Mouse (Mus musculus): ENCODE data around the gene Susd4. TPM values are rescaled to one million over a fixed set of nuclear protein-coding genes. Genes with fewer than 3 reads are reported as not detected.

Gene Susd4
- polyA plus RNA-seq, 1 experiment from 2014 or later: 5.8 TPM

GRCm38 (mm10) chr1:182802891-182803290 lies 39.2 kb downstream of the Susd4 start:
- Histone ChIP-seq H3K4me3 (ENCODE audit: control insufficient read depth in 1 of 2, insufficient read depth in 1 of 2, low read depth in 1 of 2, low read length in 2 of 2) (no peak overlapping the region), H3K27ac (replicated peaks in 1 of 2; ENCODE audit: control insufficient read depth in 1 of 2, insufficient read depth in 1 of 2, low read depth in 2 of 2, low read length in 2 of 2) (no peak overlapping the region), H3K36me3 (ENCODE audit: control insufficient read depth, insufficient read depth, low read length) (no peaks in the 10 kb centered on the region), H3K27me3 (ENCODE audit: control insufficient read depth, insufficient read depth, low read length) (no peaks in the 10 kb centered on the region), H3K4me1 (ENCODE audit: control insufficient read depth in 2 of 2, insufficient read depth in 2 of 2, low read length in 2 of 2) (peaks cover 0 to 4% of the 10 kb centered on the region in 2 experiments; a peak in 2 of 4 replicates), H3K9ac (ENCODE audit: low read length) (no peak overlapping the region), H3K9me3 (ENCODE audit: control insufficient read depth, low read length) (no peaks in the 10 kb centered on the region), H3K4me2 (ENCODE audit: low read length) (no peak overlapping the region)
- no peak for ATAC-seq (ENCODE audit: insufficient number of reproducible peaks, insufficient read depth, low FRiP score, low read depth)
- WGBS: 77% methylated on average over 15 of the region's 15 CpGs

GRCm38 (mm10) chr1:182813991-182814390 lies 50.3 kb downstream of the Susd4 start:
- Histone ChIP-seq H3K4me2 (ENCODE audit: low read length) (no peak overlapping the region), H3K9ac (ENCODE audit: low read length) (no peak overlapping the region), H3K27ac (replicated peaks in 1 of 2; ENCODE audit: control insufficient read depth in 1 of 2, insufficient read depth in 1 of 2, low read depth in 2 of 2, low read length in 2 of 2) (no peak overlapping the region), H3K4me1 (ENCODE audit: control insufficient read depth in 2 of 2, insufficient read depth in 2 of 2, low read length in 2 of 2) (peaks cover 21 to 28% of the 10 kb centered on the region in 2 experiments), H3K9me3 (ENCODE audit: control insufficient read depth, low read length) (peaks cover 12% of the 10 kb centered on the region; the same call in 1 of the 2 replicates), H3K27me3 (ENCODE audit: control insufficient read depth, insufficient read depth, low read length) (no peaks in the 10 kb centered on the region), H3K36me3 (ENCODE audit: control insufficient read depth, insufficient read depth, low read length) (no peaks in the 10 kb centered on the region), H3K4me3 (ENCODE audit: control insufficient read depth in 1 of 2, insufficient read depth in 1 of 2, low read depth in 1 of 2, low read length in 2 of 2) (no peak overlapping the region)
- WGBS: 48% methylated on average over 7 of the region's 7 CpGs
- ATAC-seq (ENCODE audit: insufficient number of reproducible peaks, insufficient read depth, low FRiP score, low read depth): no peak

- H3K4me3 ChIP-seq (ENCODE audit: control insufficient read depth in 1 of 2, insufficient read depth in 1 of 2, low read depth in 1 of 2, low read length in 2 of 2): no peak overlapping the region
- ATAC-seq (ENCODE audit: insufficient number of reproducible peaks, insufficient read depth, low FRiP score, low read depth): no peak
- no peaks in the 10 kb centered on the region for H3K36me3 ChIP-seq (ENCODE audit: control insufficient read depth, insufficient read depth, low read length)
- peaks cover 24 to 32% of the 10 kb centered on the region in 2 experiments for H3K4me1 ChIP-seq (ENCODE audit: control insufficient read depth in 2 of 2, insufficient read depth in 2 of 2, low read length in 2 of 2)
- no peaks in the 10 kb centered on the region for H3K27me3 ChIP-seq (ENCODE audit: control insufficient read depth, insufficient read depth, low read length)
- H3K4me2 ChIP-seq (ENCODE audit: low read length): no peak overlapping the region
- peaks cover 12% of the 10 kb centered on the region; the same call in 1 of the 2 replicates for H3K9me3 ChIP-seq (ENCODE audit: control insufficient read depth, low read length)
- WGBS: 82% methylated on average over 6 of the region's 6 CpGs
- no peak overlapping the region for H3K9ac ChIP-seq (ENCODE audit: low read length)
- H3K27ac ChIP-seq (replicated peaks in 1 of 2; ENCODE audit: control insufficient read depth in 1 of 2, insufficient read depth in 1 of 2, low read depth in 2 of 2, low read length in 2 of 2): no peak overlapping the region
Observed at GRCm38 (mm10) chr1:182814566-182814965, 50.9 kb downstream of the Susd4 start.

GRCm38 (mm10) chr1:182817106-182817505 lies 53.4 kb downstream of the Susd4 start:
- Histone ChIP-seq H3K4me2 (ENCODE audit: low read length) (peak overlapping the region; percentile 38), H3K4me1 (ENCODE audit: control insufficient read depth in 2 of 2, insufficient read depth in 2 of 2, low read length in 2 of 2) (peaks cover 24 to 32% of the 10 kb centered on the region in 2 experiments), H3K4me3 (ENCODE audit: control insufficient read depth in 1 of 2, insufficient read depth in 1 of 2, low read depth in 1 of 2, low read length in 2 of 2) (no peak overlapping the region), H3K27me3 (ENCODE audit: control insufficient read depth, insufficient read depth, low read length) (no peaks in the 10 kb centered on the region), H3K36me3 (ENCODE audit: control insufficient read depth, insufficient read depth, low read length) (no peaks in the 10 kb centered on the region), H3K9me3 (ENCODE audit: control insufficient read depth, low read length) (peaks cover 6% of the 10 kb centered on the region; the same call in 1 of the 2 replicates), H3K9ac (ENCODE audit: low read length) (no peak overlapping the region), H3K27ac (replicated peaks in 1 of 2; ENCODE audit: control insufficient read depth in 1 of 2, insufficient read depth in 1 of 2, low read depth in 2 of 2, low read length in 2 of 2) (0 out of 4 replicates have a peak overlapping the region, but pooled peaks of 1 of the 2 experiments have one; percentile 10)
- ATAC-seq (ENCODE audit: insufficient number of reproducible peaks, insufficient read depth, low FRiP score, low read depth): no peak
- 38% methylated on average over 5 of the region's 5 CpGs for WGBS

- 11% methylated on average over 6 of the region's 6 CpGs for WGBS
- 0 out of 2 replicates have a peak, but pooled peaks have one; percentile 34 for ATAC-seq (ENCODE audit: insufficient number of reproducible peaks, insufficient read depth, low FRiP score, low read depth)
- 0 out of 4 replicates have a peak overlapping the region, but pooled peaks of 1 of the 2 experiments have one; percentile 10 for H3K27ac ChIP-seq (replicated peaks in 1 of 2; ENCODE audit: control insufficient read depth in 1 of 2, insufficient read depth in 1 of 2, low read depth in 2 of 2, low read length in 2 of 2)
- H3K4me1 ChIP-seq (ENCODE audit: control insufficient read depth in 2 of 2, insufficient read depth in 2 of 2, low read length in 2 of 2): peaks cover 24 to 32% of the 10 kb centered on the region in 2 experiments
- no peak overlapping the region for H3K4me3 ChIP-seq (ENCODE audit: control insufficient read depth in 1 of 2, insufficient read depth in 1 of 2, low read depth in 1 of 2, low read length in 2 of 2)
- no peak overlapping the region for H3K9ac ChIP-seq (ENCODE audit: low read length)
- H3K9me3 ChIP-seq (ENCODE audit: control insufficient read depth, low read length): peaks cover under 1% of the 10 kb centered on the region; the same call in 1 of the 2 replicates
- H3K27me3 ChIP-seq (ENCODE audit: control insufficient read depth, insufficient read depth, low read length): no peaks in the 10 kb centered on the region
- peak overlapping the region; percentile 38 for H3K4me2 ChIP-seq (ENCODE audit: low read length)
- no peaks in the 10 kb centered on the region for H3K36me3 ChIP-seq (ENCODE audit: control insufficient read depth, insufficient read depth, low read length)
Observed at GRCm38 (mm10) chr1:182817624-182818023, 54.0 kb downstream of the Susd4 start.

GRCm38 (mm10) chr1:182818931-182819330 lies 55.3 kb downstream of the Susd4 start:
- H3K27ac ChIP-seq (replicated peaks in 1 of 2; ENCODE audit: control insufficient read depth in 1 of 2, insufficient read depth in 1 of 2, low read depth in 2 of 2, low read length in 2 of 2): no peak overlapping the region
- H3K4me2 ChIP-seq (ENCODE audit: low read length): 0 out of 2 replicates have a peak overlapping the region, but pooled peaks have one; percentile 16
- no peak overlapping the region for H3K9ac ChIP-seq (ENCODE audit: low read length)
- ATAC-seq (ENCODE audit: insufficient number of reproducible peaks, insufficient read depth, low FRiP score, low read depth): no peak
- 15% methylated on average over 10 of the region's 10 CpGs for WGBS
- H3K9me3 ChIP-seq (ENCODE audit: control insufficient read depth, low read length): no peaks in the 10 kb centered on the region
- H3K36me3 ChIP-seq (ENCODE audit: control insufficient read depth, insufficient read depth, low read length): no peaks in the 10 kb centered on the region
- H3K27me3 ChIP-seq (ENCODE audit: control insufficient read depth, insufficient read depth, low read length): no peaks in the 10 kb centered on the region
- peaks cover 20 to 29% of the 10 kb centered on the region in 2 experiments for H3K4me1 ChIP-seq (ENCODE audit: control insufficient read depth in 2 of 2, insufficient read depth in 2 of 2, low read length in 2 of 2)
- H3K4me3 ChIP-seq (ENCODE audit: control insufficient read depth in 1 of 2, insufficient read depth in 1 of 2, low read depth in 1 of 2, low read length in 2 of 2): no peak overlapping the region

GRCm38 (mm10) chr1:182822729-182823128 lies 59.1 kb downstream of the Susd4 start:
- H3K9me3 ChIP-seq (ENCODE audit: control insufficient read depth, low read length): no peaks in the 10 kb centered on the region
- no peak overlapping the region for H3K9ac ChIP-seq (ENCODE audit: low read length)
- H3K27me3 ChIP-seq (ENCODE audit: control insufficient read depth, insufficient read depth, low read length): no peaks in the 10 kb centered on the region
- H3K27ac ChIP-seq (replicated peaks in 1 of 2; ENCODE audit: control insufficient read depth in 1 of 2, insufficient read depth in 1 of 2, low read depth in 2 of 2, low read length in 2 of 2): no peak overlapping the region
- peaks cover 7 to 15% of the 10 kb centered on the region in 2 experiments for H3K4me1 ChIP-seq (ENCODE audit: control insufficient read depth in 2 of 2, insufficient read depth in 2 of 2, low read length in 2 of 2)
- H3K36me3 ChIP-seq (ENCODE audit: control insufficient read depth, insufficient read depth, low read length): no peaks in the 10 kb centered on the region
- 62% methylated on average over 10 of the region's 10 CpGs for WGBS
- no peak overlapping the region for H3K4me2 ChIP-seq (ENCODE audit: low read length)
- no peak overlapping the region for H3K4me3 ChIP-seq (ENCODE audit: control insufficient read depth in 1 of 2, insufficient read depth in 1 of 2, low read depth in 1 of 2, low read length in 2 of 2)
- ATAC-seq (ENCODE audit: insufficient number of reproducible peaks, insufficient read depth, low FRiP score, low read depth): no peak

Measured in heart, embryonic 14.5 days (tissue).